Mouse (Mus musculus) 3134 (cell line): ENCODE measurements at regions not wholly inside any gene's neighbourhood (a gene's known extent, or its start where the extent isn't known, plus 50 kb on each side); places are given as distances from the start of the nearest gene placed in this dataset.

Experiments used
- DNase-seq: peaks from one replicate; pipeline ENCODE4 v3.0.0-alpha.2; 2011; ENCODE audit warnings: low spot score; ENCODE audit not compliant: insufficient read length; ENCODE audit errors: extremely low read depth

DNA sequence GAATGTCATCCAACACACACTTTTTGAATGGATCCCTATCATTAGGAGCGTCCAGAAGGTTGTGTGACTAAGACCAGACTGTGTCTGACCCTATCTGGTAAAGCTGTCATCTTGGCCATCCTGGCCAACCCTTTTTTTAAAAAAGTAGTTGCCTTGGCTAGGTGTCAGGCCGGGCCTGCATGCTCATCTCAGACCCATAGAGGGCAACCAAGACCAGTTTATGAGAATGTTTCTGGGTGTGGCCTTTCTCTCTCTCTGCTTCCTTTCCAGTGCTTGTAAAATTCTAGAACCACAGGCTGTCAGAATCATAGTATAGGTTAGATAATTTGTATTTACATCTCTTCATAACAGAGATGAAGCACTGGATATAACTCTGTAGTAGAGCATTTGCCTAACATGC is 62.8 kb upstream of the Las1l start:
- DNase-seq: peak; percentile 25

- DNase-seq: peak; percentile 26
These were observed 63.6 kb upstream of the Las1l start for GRCm38 (mm10) chrX:96020407-96020806.

GRCm38 (mm10) chrX:96025374-96025773 is 68.6 kb upstream of the Las1l start:
- no peak for DNase-seq

DNA sequence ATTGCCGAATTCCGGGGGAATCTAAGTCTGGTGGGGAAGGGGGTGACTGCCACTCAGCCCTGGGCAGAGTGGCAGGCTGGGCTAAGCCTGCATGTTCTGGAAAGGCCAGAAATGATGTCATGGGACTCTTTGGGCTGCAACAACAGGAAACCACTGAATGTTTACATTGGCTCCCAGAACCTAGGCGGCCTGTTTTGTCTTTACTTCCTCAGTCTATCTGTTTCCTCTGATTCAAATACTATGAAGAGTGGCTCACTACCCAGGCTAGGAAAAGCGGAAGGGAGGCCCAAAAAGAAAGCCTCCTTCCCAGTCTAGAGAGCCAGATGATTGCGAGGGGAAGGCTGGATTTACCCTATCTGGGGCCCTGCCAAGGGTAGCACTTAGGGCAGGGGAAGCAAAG is 69.1 kb upstream of the Las1l start:
- peak; percentile 58 for DNase-seq

DNA sequence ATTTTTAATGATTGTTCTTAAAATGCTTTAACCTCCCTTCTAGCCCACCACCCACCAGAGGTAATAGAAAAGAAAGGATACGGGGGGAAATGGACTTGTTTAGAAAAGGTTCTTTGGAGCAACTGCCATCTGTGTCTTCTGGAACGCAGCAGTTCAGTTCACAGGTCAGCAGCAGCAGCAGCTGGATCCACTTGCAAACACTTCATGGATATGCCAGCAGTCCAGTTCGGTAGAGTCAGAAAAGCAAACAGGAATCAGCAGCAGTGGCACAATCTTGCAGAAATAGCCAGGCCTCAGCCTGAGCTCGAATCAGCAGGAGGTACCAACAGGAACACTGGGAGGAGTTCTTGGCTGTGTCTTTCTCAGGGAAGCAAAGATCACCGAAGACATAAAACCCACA is 64.3 kb upstream of the Msn start:
- DNase-seq: no peak

DNA sequence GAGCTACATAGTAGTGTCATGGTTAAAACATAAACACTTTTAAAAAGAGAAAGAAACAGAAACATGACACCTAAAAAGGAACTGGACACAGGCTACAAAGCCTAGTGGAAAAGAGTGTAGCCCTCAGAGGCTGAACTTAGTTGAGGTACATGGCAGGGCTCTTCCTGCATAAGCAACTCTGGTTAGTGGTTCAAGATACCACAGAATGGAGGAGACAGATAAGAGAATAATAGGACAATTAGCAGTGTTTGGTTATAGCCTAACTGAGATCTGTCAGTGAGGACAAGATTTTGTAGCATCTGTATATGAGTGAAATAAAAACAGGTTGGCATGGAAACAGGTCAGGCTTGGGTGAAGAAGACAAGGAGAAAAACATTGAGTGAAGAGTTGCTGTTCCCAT is 60.5 kb upstream of the Msn start:
- DNase-seq: no peak

GRCm38 (mm10) chrX:96042193-96042592 is 53.6 kb upstream of the Msn start:
- peak; percentile 13 for DNase-seq
